ENCODE assay signal across 8 mouse cellular contexts in genomic region chr14:29267233-29267874, GRCm38 (mm10).
A peak's percentile ranks its signal among the peaks of the same experiment; 100 is the strongest.
DNase-seq lines count a peak whose midpoint lies in the region; ATAC-seq lines count a peak whose summit lies in the region.

No protein-coding gene starts in this region.

- H3K4me1 ChIP-seq in hindbrain, embryonic 14.5 days (replicated peaks; ENCODE audit: control insufficient read depth, insufficient read depth, low read length): peaks cover 11% of the 10 kb centered on the region
- no peaks in the 10 kb centered on the region for H3K4me1 ChIP-seq in neural tube, embryonic 11.5 days (ENCODE audit: control insufficient read depth, insufficient read depth, low read length)

- no peak overlapping the region for H3K27ac ChIP-seq in hindbrain, embryonic 14.5 days
- no peak overlapping the region for H3K27ac ChIP-seq in neural tube, embryonic 11.5 days (ENCODE audit: low read depth, low read length)

- no peaks in the 10 kb centered on the region for H3K27me3 ChIP-seq in hindbrain, embryonic 14.5 days (ENCODE audit: control insufficient read depth, insufficient read depth, low read length)
- H3K27me3 ChIP-seq in neural tube, embryonic 11.5 days (ENCODE audit: control insufficient read depth, insufficient read depth, low read length): no peaks in the 10 kb centered on the region

- H3K9ac ChIP-seq in hindbrain, embryonic 14.5 days: no peak overlapping the region
- no peak overlapping the region for H3K9ac ChIP-seq in neural tube, embryonic 11.5 days (ENCODE audit: low read length)

- H3K4me2 ChIP-seq in hindbrain, embryonic 14.5 days (replicated peaks): no peak overlapping the region
- no peak overlapping the region for H3K4me2 ChIP-seq in neural tube, embryonic 11.5 days (ENCODE audit: low read depth)

- DNase-seq in adrenal gland, adult (ENCODE audit: inconsistent age in 2 of 2, low spot score in 1 of 2): peak; percentile 18 to 72
- no peak for DNase-seq in adrenal gland, adult 18-20 months (ENCODE audit: low spot score in 2 of 2)
- DNase-seq in layer of hippocampus, adult 9-11 months: peak; percentile 16
- DNase-seq in layer of hippocampus, adult 8-10 months (ENCODE audit: low spot score in 2 of 2): no peak
- DNase-seq in hindbrain, embryonic 14.5 days (ENCODE audit: low spot score): peak; percentile 57
- peak; percentile 49 for DNase-seq in neural tube, embryonic 11.5 days (ENCODE audit: low spot score)
- DNase-seq in thymus, postnatal 10 days (ENCODE audit: low spot score in 2 of 2): no peak
- DNase-seq in gastrocnemius, postnatal 25 days: no peak

- H3K4me3 ChIP-seq in hindbrain, embryonic 14.5 days (replicated peaks; ENCODE audit: low read length): no peak overlapping the region
- H3K4me3 ChIP-seq in neural tube, embryonic 11.5 days (ENCODE audit: low read depth, low read length): no peak overlapping the region

- H3K9me3 ChIP-seq in hindbrain, embryonic 14.5 days (ENCODE audit: control insufficient read depth, low read length): no peaks in the 10 kb centered on the region
- no peaks in the 10 kb centered on the region for H3K9me3 ChIP-seq in neural tube, embryonic 11.5 days (ENCODE audit: control insufficient read depth, low read length)

- H3K36me3 ChIP-seq in hindbrain, embryonic 14.5 days (replicated peaks; ENCODE audit: control insufficient read depth, insufficient read depth): no peaks in the 10 kb centered on the region
- no peaks in the 10 kb centered on the region for H3K36me3 ChIP-seq in neural tube, embryonic 11.5 days (ENCODE audit: control insufficient read depth, insufficient read depth, low read length)

- ATAC-seq in hindbrain, embryonic 14.5 days (ENCODE audit: low FRiP score): no peak
- ATAC-seq in neural tube, embryonic 11.5 days (ENCODE audit: insufficient read depth, low FRiP score, low TSS enrichment): no peak

- WGBS in hindbrain, embryonic 14.5 days: 54% methylated on average over 5 of the region's 5 CpGs
- WGBS in neural tube, embryonic 11.5 days: 59% methylated on average over 5 of the region's 5 CpGs

Comparison
In these comparisons a context has a peak if more than half of its experiments do, and no peak if none do; other contexts are left out.
1. DNase-seq: peak in adrenal gland, adult (2 of 2), layer of hippocampus, adult 9-11 months (single experiment), hindbrain, embryonic 14.5 days (single experiment) and neural tube, embryonic 11.5 days (single experiment); none in adrenal gland, adult 18-20 months (0 of 2), layer of hippocampus, adult 8-10 months (0 of 2), thymus, postnatal 10 days (0 of 2) and gastrocnemius, postnatal 25 days (single experiment).